Mouse (Mus musculus) A20 (cell line): ENCODE measurements around the gene Fzd5.

Experiments
- DNase-seq: peaks from one replicate; pipeline ENCODE4 v3.0.0-alpha.2; 2011; ENCODE audit warnings: low read depth, low spot score

The Fzd5 gene

DNA sequence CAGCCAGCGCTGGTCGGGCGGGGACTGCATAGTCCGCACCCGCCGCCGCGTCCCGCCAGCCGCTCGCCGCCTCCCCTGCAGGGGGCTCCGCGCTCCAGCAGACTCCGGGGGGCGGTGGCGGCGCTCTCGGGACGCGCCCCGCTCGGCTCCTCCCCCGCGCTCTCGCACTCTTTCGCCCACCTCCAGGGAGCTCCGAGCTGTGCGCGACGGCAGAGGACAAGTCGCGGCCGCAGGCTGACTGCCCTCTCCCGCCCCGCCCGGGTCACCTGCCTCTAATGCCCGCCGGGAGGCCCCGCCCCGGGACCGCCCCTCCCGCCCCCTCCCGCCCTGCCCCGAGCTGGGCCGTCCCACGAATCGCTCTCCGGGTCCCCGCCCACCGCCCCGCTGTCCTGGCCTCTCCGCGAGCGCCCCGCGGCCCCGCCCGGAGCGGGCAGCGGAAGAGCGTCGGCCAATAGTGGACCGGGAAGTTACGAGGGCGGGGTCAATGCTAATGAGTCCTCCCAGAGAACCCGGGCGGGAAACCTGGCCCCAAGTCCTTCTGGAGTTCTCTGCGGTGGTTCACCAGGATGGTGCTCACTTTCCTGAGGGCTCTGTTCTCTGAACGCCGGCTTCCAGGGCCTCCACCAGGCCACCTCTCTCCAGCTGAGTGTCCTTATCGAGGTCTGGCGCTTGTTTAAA lies at the start of gene Fzd5:
Fzd5 (minus strand) TSS at position 250 of the 678 bp plus-strand sequence.
- DNase-seq: peak; percentile 94

- no peak for DNase-seq
These were observed 42.3 kb upstream of the Fzd5 start for GRCm38 (mm10) chr1:64779863-64780262.

DNA sequence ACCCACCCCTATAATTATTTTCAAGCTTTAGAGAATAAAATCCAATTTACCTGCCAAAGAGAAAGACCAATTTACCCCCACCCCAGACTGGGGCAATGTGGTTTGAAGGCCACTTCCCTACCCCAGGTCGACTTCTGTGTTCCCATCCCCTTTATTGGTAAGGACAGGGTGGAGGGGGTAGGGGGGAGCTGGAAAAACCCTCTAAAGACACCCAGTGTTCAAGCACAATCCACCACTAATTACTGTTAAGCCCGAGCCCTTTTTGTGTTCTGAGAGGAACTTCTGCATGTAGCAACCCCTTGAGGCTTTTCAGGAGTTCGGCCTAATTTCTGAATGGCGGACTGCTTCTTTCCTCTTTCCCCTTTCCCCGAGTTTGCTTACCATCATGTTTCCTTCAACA lies 41.9 kb upstream of the Fzd5 start:
- no peak for DNase-seq

- no peak for DNase-seq
These were observed 35.8 kb upstream of the Fzd5 start for GRCm38 (mm10) chr1:64773305-64773704.

DNA sequence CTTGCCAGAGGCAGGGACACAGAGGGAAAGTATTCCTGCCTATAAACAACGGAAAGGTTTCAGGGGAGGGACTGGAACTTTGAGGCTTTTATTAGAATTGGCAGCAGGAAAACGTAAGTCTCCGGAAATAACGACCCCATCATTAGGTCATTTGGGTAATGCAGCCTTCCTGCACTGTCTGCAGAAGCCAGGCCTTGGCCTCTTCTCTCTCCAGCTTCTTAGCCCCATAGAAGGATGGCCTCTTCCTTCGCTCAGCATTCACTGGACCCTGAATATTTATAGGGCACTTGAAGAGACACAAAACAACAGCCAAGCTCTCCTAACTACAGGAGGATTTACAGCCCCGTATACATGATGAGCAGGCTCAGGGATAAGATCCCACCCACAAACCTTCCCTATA lies 32.6 kb upstream of the Fzd5 start:
- DNase-seq: no peak

- no peak for DNase-seq
These were observed 24.1 kb upstream of the Fzd5 start for GRCm38 (mm10) chr1:64761646-64762045.

GRCm38 (mm10) chr1:64757766-64758165 lies 20.2 kb upstream of the Fzd5 start:
- no peak for DNase-seq

- DNase-seq: no peak
These were observed 19.7 kb upstream of the Fzd5 start for GRCm38 (mm10) chr1:64757254-64757653.

DNA sequence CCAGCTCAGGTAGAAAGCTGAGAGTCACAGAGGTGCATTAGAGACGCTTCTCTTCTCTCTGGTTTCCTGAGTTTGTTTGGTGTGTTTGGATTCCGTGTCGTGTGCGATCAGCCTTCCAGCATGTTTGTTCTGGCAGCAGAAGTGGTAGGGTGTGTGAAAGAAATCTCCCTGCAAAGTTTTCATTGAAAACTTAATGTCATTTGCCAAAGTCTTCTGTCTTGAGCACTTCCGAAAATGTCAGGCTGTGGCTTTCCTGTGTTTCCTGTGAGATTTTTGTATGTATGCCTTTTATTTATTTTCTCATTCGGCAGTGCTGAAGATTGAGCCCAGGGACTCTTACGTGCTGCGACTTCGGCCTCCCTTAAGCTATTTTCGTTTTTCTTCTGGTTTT lies 19.1 kb upstream of the Fzd5 start:
- DNase-seq: no peak

DNA sequence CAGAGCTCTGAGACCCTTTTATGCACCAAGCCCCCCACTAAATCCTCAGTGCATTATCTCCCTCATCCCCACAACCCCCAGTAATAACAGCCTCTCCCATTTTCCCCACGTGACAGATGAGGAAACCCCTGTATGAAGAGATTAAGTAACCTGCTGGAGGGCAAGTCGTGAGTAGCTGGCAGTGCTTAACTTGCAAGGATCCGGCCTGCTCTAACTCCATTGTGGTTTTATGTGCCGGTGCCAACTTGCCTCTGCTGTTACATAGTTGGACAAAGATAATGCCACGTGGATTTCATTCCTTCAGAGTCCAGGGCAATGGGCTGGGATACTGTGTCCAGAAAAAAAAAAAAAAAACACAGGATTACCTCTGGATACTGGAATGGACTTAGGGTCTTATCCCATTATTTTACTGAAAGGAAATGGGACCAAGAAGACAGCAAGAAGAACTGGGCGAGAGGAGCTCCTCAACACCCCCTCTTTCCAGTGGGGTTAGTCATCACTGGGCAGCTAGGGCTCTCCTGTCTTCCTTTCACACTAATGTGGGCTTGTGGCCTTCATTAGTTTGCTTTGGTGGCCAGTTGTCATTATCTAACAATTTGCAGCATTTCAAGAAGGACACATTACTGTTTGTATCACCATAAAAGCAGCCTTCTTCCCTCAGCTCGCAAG lies 18.6 kb upstream of the Fzd5 start:
- DNase-seq: no peak

GRCm38 (mm10) chr1:64754658-64755057 lies 17.1 kb upstream of the Fzd5 start:
- DNase-seq: no peak

DNA sequence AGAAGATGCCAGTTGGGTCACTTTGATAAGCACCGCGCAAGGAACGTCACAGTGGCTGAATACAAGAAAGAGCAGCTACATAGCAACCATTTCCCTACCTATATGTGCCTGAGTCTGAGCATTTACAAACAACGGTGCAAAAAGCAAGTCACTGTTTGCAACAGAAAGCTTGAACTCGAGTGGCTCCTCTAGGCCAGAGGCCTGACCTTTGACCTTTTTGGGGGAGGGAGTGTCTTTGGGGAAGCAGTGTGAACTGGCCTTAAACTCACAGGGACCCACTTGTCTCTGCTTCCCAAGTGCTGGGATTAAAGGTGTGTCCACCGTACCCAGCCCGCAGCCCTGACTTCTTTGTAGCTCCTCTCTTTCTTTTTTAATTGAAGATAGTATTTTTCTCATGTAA lies 16.1 kb upstream of the Fzd5 start:
- DNase-seq: no peak

DNA sequence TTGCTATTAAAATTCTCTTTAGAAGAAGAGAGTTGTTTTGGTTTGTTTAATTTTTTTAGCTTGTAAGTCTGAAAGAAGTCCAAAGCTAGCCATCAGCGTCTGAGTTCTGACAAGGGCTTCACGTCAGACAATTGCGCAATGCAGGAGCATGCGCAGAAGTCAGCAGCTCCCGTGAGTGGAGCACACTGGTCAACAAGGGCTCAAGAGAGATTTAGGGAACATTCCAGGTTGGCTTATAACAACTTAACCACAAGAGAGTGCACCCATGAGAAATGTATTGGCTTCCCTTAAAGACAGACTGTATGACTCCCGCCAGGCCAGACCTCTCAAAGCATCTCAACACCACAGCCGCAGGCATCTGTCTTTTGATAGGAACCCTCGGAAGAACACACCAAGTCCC lies 15.6 kb upstream of the Fzd5 start:
- DNase-seq: no peak

DNA sequence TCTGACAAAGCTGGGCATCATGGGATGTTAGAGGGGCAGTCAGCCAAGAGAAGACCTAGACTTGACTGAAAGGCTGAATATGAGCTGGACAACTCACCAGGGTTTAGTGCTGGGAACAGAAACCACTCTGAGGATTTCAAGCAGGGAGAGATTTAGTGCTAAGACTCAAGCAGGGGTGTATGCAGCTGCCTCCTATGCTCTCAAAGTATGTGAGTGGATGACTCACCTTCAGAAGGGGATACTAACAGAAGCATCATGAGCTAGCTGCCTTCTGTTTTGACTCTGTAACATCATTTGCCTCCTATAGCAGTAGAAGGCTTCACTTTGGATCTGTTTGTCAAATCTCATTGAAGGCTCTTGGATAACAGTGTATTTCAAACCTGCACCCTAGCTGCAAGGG lies 7.1 kb upstream of the Fzd5 start:
- DNase-seq: no peak

DNA sequence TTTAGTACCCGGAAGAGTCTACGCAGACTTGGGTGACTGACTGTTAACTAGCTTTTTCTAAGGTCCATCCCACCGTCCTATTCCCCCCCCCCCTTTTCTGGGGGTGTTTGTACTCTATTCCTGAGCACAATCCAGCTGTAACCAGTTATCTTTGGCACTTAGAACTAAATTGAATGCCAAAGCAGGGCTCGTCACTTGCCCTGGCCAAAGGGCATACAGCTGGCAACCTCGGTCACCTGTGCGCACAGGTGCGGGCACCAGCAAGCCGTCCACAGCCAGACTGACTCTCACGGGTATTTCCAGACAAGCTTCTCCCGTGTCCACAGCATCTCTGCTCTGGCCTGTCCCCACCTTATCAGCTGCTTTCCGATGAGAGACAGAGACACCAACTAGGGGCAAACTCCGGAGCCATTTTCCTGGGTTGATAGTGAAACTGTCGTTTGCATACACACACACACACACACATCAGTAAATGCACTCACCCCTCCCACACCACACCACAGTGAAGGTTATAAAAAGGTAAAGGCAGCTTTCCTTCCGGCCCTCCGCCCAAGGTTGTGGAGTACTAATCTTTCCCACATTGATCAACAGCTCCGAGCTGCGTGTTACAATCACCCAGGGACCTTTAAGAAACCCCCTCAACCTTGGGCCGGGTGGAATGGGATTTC lies 5.3 kb upstream of the Fzd5 start:
- DNase-seq: no peak

DNA sequence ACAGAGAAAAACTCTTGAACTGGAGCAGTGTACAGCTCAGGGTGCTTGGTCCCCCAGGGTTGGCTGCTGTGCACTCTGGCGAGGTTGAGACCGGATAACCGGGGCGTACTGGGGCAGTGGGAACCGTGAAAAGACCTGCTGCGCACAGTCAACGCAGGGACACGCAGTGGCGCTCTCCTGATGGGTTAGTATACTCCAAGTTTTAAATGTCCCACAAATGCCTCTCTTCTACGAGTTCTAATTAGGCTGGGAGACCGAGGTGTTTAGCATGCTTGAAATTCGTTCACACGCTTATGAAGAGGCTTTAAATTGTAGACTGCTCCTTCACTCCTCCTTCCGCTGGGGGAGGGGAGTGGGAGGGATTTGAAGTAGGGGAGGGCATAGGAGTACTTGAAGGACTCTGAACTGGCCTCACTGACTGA lies 1.1 kb upstream of the Fzd5 start:
- peak; percentile 58 for DNase-seq

DNA sequence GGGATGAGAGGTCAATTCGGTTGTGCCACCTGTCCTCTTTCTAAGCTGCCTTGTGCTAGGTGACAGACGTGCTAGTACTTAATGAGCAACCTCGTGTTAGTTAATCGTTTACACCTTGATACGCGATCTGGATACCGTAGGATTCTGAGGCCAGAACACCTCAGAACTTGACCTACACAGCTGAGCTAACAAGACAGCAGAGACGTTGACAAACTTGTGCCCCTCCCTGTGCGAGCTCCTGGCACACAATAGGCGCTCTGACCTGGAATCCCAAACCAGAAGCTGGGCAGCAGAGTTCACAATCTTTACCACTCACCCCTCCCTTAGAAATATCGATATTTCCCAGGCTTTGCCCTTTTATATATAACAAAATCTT lies 617 bp upstream of the Fzd5 start:
- no peak for DNase-seq

- no peak for DNase-seq
These were observed 660 bp downstream of the Fzd5 start for GRCm38 (mm10) chr1:64736681-64737501.

- DNase-seq: peak; percentile 79
These were observed 1.5 kb downstream of the Fzd5 start for GRCm38 (mm10) chr1:64735781-64736680.

GRCm38 (mm10) chr1:64734771-64735750 lies 2.5 kb downstream of the Fzd5 start:
- DNase-seq: no peak
